Mouse (Mus musculus) liver, adult 2 months (tissue): ENCODE results near the gene A1bg. TPM values are rescaled to one million over a fixed set of nuclear protein-coding genes. Genes with fewer than 3 reads are reported as not detected.

Experiments used
- DNase-seq: peaks from one replicate; pipeline ENCODE4 v3.0.0-alpha.2; 2011; ENCODE audit warnings: low read depth, low spot score; ENCODE audit errors: extremely low read depth
- H3K27ac ChIP-seq: fragments of 200-500 bp; replicated peaks from 2 replicates; pipeline ENCODE4 v1.5.1; 2012; ENCODE audit warnings: low read depth, mild to moderate bottlenecking, control low read depth, inconsistent platforms, low read length; ENCODE audit not compliant: insufficient read depth
- H3K27me3 ChIP-seq: fragments of 200-500 bp; 2 replicates; pipeline ENCODE4 v1.6.1; 2012; ENCODE audit warnings: mild to moderate bottlenecking, moderate library complexity, low read length, inconsistent platforms; ENCODE audit not compliant: control insufficient read depth, insufficient read depth
- H3K36me3 ChIP-seq: fragments of 200-500 bp; 2 replicates; pipeline ENCODE4 v1.6.1; 2012; ENCODE audit warnings: low read length, inconsistent platforms; ENCODE audit not compliant: control insufficient read depth, insufficient read depth
- H3K4me1 ChIP-seq: fragments of 200-500 bp; 2 replicates; pipeline ENCODE4 v1.6.1; 2011; ENCODE audit warnings: low read length; ENCODE audit not compliant: control insufficient read depth, insufficient read depth
- H3K4me3 ChIP-seq: fragments of 200-500 bp; 2 replicates; pipeline ENCODE4 v1.5.1; 2011; ENCODE audit warnings: low read depth, mild to moderate bottlenecking, control low read depth, low read length, moderate library complexity; ENCODE audit not compliant: insufficient read depth
- H3K79me2 ChIP-seq: fragments of 200-500 bp; 2 replicates; pipeline ENCODE4 v1.6.1; 2012; ENCODE audit warnings: inconsistent platforms, mild to moderate bottlenecking, low read length, moderate library complexity; ENCODE audit not compliant: control insufficient read depth, insufficient read depth
- H3K9ac ChIP-seq: fragments of 200-500 bp; 2 replicates; pipeline ENCODE4 v1.6.1; 2012; ENCODE audit warnings: low read depth, mild to moderate bottlenecking, control low read depth, inconsistent platforms, low read length
- CTCF ChIP-seq: fragments of 200-500 bp; IDR thresholded peaks from 2 replicates; pipeline ENCODE4 v1.5.1; 2011; ENCODE audit warnings: low read depth, low read length, control low read depth
- POLR2A ChIP-seq: fragments of 200-500 bp; IDR thresholded peaks from 2 replicates; pipeline ENCODE4 v1.6.1; 2011; ENCODE audit warnings: low read length, control low read depth; ENCODE audit not compliant: insufficient read depth; ENCODE audit errors: extremely low read depth
- WGBS: fragments of 180-500 bp; shearing (Covaris S2); methylation state at CpG from one replicate; pipeline ENCODE4 v1.1.7; 2018; 5-methylcytosine and 5-hydroxymethylcytosine counted together
- polyA plus RNA-seq: library from polyadenylated mRNA; depleted of rRNA; stranded (reverse); fragments of >200 nt; gene quantifications from 2 replicates; pipeline ENCODE4 v1.2.3, GENCODE M21; 2012
- total RNA-seq: library from RNA; depleted of rRNA; stranded (reverse); fragments of >200 nt; gene quantifications from 2 replicates; pipeline ENCODE4 v1.2.3, GENCODE M21; 2014

The A1bg gene
- total and polyA plus RNA-seq, 2 experiments = 418 to 473 TPM

DNA sequence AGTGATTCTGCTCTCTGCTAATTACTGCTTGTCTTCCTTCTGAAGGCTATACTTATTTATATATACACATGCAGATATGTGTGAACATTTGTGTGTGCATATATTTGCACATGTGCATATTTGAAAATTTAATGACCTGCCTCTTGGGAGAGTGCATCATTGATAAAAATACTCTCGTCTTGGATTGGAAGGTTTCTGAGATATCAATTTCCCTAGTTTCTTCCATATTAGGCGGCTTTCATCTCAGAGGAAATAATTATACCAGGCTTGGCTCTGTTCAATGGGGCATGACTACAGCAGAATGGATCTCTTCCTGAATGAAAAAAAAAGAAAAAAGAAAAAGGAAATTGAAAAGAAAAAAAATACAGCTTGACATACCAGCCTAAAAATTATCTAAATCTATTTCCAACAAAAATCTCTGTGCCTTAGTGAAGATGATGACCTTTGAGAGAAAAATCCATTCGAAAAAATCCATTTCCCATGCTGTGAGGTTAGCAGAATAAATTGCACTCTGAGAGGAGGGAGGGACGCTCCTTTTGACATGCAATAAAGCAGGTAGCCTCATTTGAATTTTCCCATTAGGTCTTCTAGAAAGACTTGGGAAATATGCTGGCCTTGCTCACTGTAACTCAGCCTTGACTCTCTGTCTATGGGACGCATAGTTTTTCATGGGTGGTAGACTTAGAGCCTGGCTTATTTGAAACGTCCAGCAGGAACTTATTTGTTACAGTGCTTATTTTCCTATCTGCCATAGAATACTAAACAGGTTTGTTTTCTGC is 24.4 kb downstream of the A1bg start:
- H3K9ac ChIP-seq = no peak overlapping the region
- no peak for TF ChIP-seq CTCF
- no peak for TF ChIP-seq POLR2A
- 81% methylated on average over 6 of the region's 6 CpGs for WGBS
- no peaks in the 10 kb centered on the region for H3K79me2 ChIP-seq
- H3K27ac ChIP-seq = no peak overlapping the region
- H3K36me3 ChIP-seq = no peaks in the 10 kb centered on the region
- H3K4me3 ChIP-seq = no peak overlapping the region
- no peak for DNase-seq
- no peaks in the 10 kb centered on the region for H3K27me3 ChIP-seq
- no peaks in the 10 kb centered on the region for H3K4me1 ChIP-seq

DNA sequence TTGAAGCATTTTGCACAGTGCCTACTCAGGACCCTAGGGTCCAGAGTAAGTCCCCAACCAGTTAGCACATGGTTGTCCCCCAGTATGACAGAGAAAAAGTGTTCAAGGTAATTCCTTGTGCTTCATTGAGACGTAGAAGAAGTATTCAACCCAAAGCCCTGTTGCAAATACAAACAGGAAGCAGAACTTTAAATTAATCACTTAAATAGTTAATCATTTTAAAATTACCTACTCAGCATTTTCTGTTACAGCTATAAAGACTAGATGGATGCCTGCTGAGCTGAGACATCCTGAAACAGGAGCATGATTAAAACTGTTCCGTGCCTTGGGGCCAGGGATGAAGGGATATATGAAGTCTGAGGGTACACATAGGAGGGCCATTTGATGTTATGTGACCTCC is 26.8 kb downstream of the A1bg start:
- 84% methylated on average over 2 of the region's 2 CpGs for WGBS
- H3K79me2 ChIP-seq = no peaks in the 10 kb centered on the region
- H3K27me3 ChIP-seq = no peaks in the 10 kb centered on the region
- DNase-seq = no peak
- TF ChIP-seq CTCF (no peak), POLR2A (no peak)
- H3K27ac ChIP-seq = no peak overlapping the region
- H3K9ac ChIP-seq = no peak overlapping the region
- H3K36me3 ChIP-seq = no peaks in the 10 kb centered on the region
- H3K4me3 ChIP-seq = no peak overlapping the region
- H3K4me1 ChIP-seq = peaks cover 1% of the 10 kb centered on the region; the same call in 1 of the 2 replicates

DNA sequence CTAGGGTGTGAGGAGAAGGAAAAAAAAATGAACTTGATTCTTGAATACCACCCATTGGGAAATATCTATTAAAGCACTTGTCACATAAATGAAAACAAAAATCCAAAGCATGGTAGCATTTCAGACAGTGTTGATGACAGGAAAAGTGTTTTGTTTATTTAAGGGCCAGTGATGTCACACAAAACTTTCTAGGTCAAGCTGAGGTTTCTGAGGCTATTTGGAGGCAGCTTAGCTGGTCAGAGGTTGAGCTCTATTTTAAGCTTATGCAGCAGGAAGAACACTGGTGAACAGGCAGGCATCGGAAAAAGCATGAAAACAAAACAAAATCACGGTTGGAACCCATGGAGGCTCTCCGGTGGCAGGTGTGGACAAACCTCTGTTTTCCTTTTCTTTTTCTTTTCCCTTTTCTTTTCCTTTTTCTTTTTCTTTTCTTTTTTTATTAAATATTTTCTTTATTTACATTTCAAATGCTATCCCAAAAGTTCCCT is 29.8 kb downstream of the A1bg start:
- no peaks in the 10 kb centered on the region for H3K79me2 ChIP-seq
- no peaks in the 10 kb centered on the region for H3K27me3 ChIP-seq
- H3K4me1 ChIP-seq = peaks cover 1% of the 10 kb centered on the region; the same call in 1 of the 2 replicates
- DNase-seq = peak; percentile 58
- H3K9ac ChIP-seq = no peak overlapping the region
- no peak overlapping the region for H3K27ac ChIP-seq
- no peaks in the 10 kb centered on the region for H3K36me3 ChIP-seq
- WGBS = 18% methylated on average over 3 of the region's 3 CpGs
- H3K4me3 ChIP-seq = no peak overlapping the region
- no peak for TF ChIP-seq POLR2A
- TF ChIP-seq CTCF = no peak

DNA sequence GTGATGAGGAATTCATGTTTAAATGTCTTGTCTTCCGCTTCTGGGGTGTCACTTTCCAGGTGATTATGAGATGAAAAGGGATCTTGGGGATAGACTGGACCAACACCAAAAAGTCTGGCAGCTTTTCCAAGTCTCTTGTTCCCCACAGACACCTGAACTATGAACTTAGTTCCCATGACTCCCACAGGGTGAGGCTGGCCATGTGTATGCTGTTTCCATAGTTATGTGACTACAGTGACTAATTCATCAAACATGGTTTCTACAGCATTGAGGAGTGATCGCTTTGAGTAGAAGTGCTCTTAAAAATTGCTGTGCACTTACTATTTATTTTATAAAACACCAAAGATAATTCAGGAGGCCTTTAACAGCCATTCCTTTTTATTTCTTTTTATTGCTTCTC is 34.1 kb downstream of the A1bg start:
- no peak overlapping the region for H3K9ac ChIP-seq
- no peak overlapping the region for H3K27ac ChIP-seq
- 71% methylated on average over 2 of the region's 2 CpGs for WGBS
- no peak for DNase-seq
- no peaks in the 10 kb centered on the region for H3K27me3 ChIP-seq
- H3K36me3 ChIP-seq = no peaks in the 10 kb centered on the region
- no peak for TF ChIP-seq CTCF
- no peak for TF ChIP-seq POLR2A
- H3K4me3 ChIP-seq = no peak overlapping the region
- H3K79me2 ChIP-seq = no peaks in the 10 kb centered on the region
- peaks cover 1% of the 10 kb centered on the region; the same call in 1 of the 2 replicates for H3K4me1 ChIP-seq

DNA sequence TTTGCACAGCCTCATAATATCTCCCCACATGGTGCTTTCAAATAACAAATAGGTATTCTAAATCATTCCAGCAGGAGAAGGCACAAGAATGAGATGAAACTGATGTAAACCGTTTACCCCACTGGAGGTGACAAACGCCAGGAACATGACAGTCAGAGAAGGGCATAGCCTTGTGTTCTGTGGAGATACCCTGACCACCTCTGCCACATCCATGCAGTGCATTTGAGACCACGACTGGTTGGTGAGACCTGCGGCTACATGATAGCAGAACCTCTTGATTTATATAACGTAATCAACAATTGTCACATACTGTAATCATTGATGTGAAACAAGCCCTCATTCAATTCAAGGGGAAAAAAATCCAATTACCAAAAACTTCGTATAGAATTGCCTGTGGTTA is 47.1 kb downstream of the A1bg start:
- TF ChIP-seq POLR2A (no peak), CTCF (no peak)
- H3K4me1 ChIP-seq = no peaks in the 10 kb centered on the region; the same call in 1 of the 2 replicates
- H3K27ac ChIP-seq = no peak overlapping the region
- 88% methylated on average over 6 of the region's 6 CpGs for WGBS
- no peaks in the 10 kb centered on the region for H3K27me3 ChIP-seq
- DNase-seq = no peak
- H3K79me2 ChIP-seq = no peaks in the 10 kb centered on the region
- no peak overlapping the region for H3K4me3 ChIP-seq
- H3K9ac ChIP-seq = no peak overlapping the region
- no peaks in the 10 kb centered on the region for H3K36me3 ChIP-seq

DNA sequence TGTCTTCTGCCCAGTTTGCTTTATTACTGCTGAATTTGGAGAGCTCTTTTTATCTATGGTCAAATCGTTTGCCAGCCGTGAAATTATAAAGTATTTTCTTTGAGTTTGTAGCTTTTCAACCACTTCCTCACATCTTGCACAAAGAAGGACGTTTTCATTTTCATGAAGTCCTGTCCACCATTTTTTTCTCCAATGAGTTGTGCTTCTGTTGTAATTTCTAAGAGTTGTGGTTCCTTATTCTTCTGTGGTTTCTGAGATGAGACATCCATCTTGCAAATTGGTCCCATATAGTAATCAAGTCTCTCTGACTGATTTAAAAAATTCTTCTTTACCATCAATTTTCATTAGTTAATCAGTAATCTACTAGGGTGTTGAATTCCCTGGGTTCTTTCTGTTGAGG is 60.4 kb downstream of the A1bg start:
- H3K4me3 ChIP-seq = no peak overlapping the region
- H3K27me3 ChIP-seq = no peaks in the 10 kb centered on the region
- no peaks in the 10 kb centered on the region for H3K36me3 ChIP-seq
- no peak overlapping the region for H3K9ac ChIP-seq
- no peak for DNase-seq
- H3K27ac ChIP-seq = no peak overlapping the region
- H3K4me1 ChIP-seq = no peaks in the 10 kb centered on the region
- WGBS = 80% methylated on average over 3 of the region's 3 CpGs
- TF ChIP-seq CTCF = no peak
- TF ChIP-seq POLR2A = no peak
- H3K79me2 ChIP-seq = no peaks in the 10 kb centered on the region
